Mouse (Mus musculus) embryonic facial prominence, embryonic 11.5 days (tissue): ENCODE measurements around the gene Ap1ar. TPM values are rescaled to one million over a fixed set of nuclear protein-coding genes. Genes with fewer than 3 reads are reported as not detected.

ENCODE experiments used
- ATAC-seq: fragments of 200-750 bp; cut with Nextera tagmentation; replicated peaks from 2 replicates; pipeline ENCODE4 v1.8.0; 2017; ENCODE audit warnings: low read depth; ENCODE audit not compliant: insufficient number of reproducible peaks, low FRiP score, low TSS enrichment
- DNase-seq: peaks from one replicate; pipeline ENCODE4 v3.0.0-alpha.2; 2015; ENCODE audit warnings: low spot score
- H3K27ac ChIP-seq: fragments of 300-500 bp; sonication (generic); replicated peaks from 2 replicates; pipeline ENCODE4 v1.5.1; 2014; ENCODE audit warnings: mild to moderate bottlenecking, low read depth, low read length, control low read depth
- H3K27me3 ChIP-seq: fragments of 300-500 bp; sonication (generic); 2 replicates; pipeline ENCODE4 v1.6.1; 2014; ENCODE audit warnings: mild to moderate bottlenecking, low read length, moderate library complexity, mixed read lengths; ENCODE audit not compliant: control insufficient read depth, insufficient read depth
- H3K36me3 ChIP-seq: fragments of 300-500 bp; sonication (generic); replicated peaks from 2 replicates; pipeline ENCODE4 v1.6.1; 2014; ENCODE audit warnings: low read depth, mild to moderate bottlenecking, low read length, moderate library complexity, mixed read lengths; ENCODE audit not compliant: control insufficient read depth, insufficient read depth
- H3K4me1 ChIP-seq: fragments of 300-500 bp; sonication (generic); 2 replicates; pipeline ENCODE4 v1.6.1; 2014; ENCODE audit warnings: low read length, mixed read lengths; ENCODE audit not compliant: control insufficient read depth, insufficient read depth
- H3K4me2 ChIP-seq: fragments of 300-500 bp; sonication (generic); 2 replicates; pipeline ENCODE4 v1.6.1; 2014; ENCODE audit warnings: low read depth, mild to moderate bottlenecking, control low read depth, low read length, moderate library complexity
- H3K4me3 ChIP-seq: fragments of 300-500 bp; sonication (generic); 2 replicates; pipeline ENCODE4 v1.5.1; 2014; ENCODE audit warnings: low read depth, low read length, control low read depth
- H3K9ac ChIP-seq: fragments of 300-500 bp; sonication (generic); replicated peaks from 2 replicates; pipeline ENCODE4 v1.6.1; 2014; ENCODE audit warnings: mild to moderate bottlenecking, control low read depth, low read length
- H3K9me3 ChIP-seq: fragments of 300-500 bp; sonication (generic); replicated peaks from 2 replicates; pipeline ENCODE4 v1.6.1; 2016; ENCODE audit warnings: mild to moderate bottlenecking, low read length, inconsistent platforms, mixed read lengths; ENCODE audit not compliant: control insufficient read depth
- WGBS: fragments of 180-500 bp; shearing (Covaris S2); extraction: QIAGEN DNeasy Blood & Tissue Kit; methylation state at CpG from one replicate; pipeline ENCODE4 v1.1.7; 2014; 5-methylcytosine and 5-hydroxymethylcytosine counted together
- polyA plus RNA-seq: library from polyadenylated mRNA; unstranded; fragments of >200 nt; fragmentation: Nextera tagmentation; extraction: Ambion mirVana; gene quantifications from 2 replicates; pipeline ENCODE4 v1.2.1, GENCODE M21; 2014

Ap1ar gene
- polyA plus RNA-seq, 1 experiment from 2014 or later: 66.9 TPM

DNA sequence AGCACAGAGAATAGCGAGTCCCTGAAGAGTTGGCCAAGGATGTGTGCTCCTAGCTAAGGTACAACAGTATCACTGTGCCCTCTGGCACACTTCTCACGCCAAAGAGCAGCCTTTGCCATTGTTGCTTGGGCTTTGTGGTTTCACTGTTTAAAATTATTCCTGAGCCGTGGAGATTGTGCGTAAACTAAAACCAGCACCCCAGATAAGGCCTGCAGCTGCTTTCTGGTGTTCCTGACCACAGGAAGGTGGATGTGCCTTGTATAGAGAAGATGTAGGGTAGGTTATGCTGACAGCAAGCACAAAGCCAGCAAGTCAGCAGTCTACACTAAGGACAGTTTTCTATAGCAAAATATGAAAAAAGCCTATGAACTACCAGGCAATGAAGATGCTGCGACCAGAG is 16.1 kb downstream of the Ap1ar start:
- no peak overlapping the region for H3K9ac ChIP-seq
- ATAC-seq (no peak), DNase-seq (no peak)
- no peak overlapping the region for H3K27ac ChIP-seq
- no peaks in the 10 kb centered on the region; the same call in 1 of the 2 replicates for H3K36me3 ChIP-seq
- H3K4me1 ChIP-seq: no peaks in the 10 kb centered on the region
- H3K4me3 ChIP-seq: no peak overlapping the region
- H3K4me2 ChIP-seq: no peak overlapping the region
- no peaks in the 10 kb centered on the region for H3K27me3 ChIP-seq
- 88% methylated on average over 5 of the region's 5 CpGs for WGBS
- H3K9me3 ChIP-seq: no peaks in the 10 kb centered on the region

DNA sequence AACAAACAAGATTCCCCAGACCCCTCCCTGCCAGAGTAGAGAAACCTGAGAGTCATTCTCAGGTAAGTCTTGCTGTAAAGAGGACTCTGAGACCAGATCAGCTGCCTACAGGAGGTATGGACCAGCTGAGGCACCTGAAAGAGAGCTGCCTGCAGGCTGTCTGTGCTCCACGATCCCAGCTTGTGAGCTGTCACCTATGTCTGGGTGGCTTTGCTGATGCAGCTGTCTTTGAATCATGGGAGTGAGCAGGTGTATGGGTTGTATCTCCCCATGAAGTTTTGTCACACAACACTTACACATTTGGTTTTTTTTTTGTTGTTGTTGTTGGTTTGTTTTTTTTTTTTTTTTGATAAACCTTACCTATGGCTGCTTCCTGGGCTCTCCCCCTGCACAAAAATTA is 16.9 kb downstream of the Ap1ar start:
- DNase-seq (no peak), ATAC-seq (no peak)
- H3K9me3 ChIP-seq: no peaks in the 10 kb centered on the region
- 89% methylated on average over 1 of the region's 1 CpGs for WGBS
- no peak overlapping the region for H3K9ac ChIP-seq
- no peaks in the 10 kb centered on the region for H3K4me1 ChIP-seq
- H3K4me3 ChIP-seq: no peak overlapping the region
- no peak overlapping the region for H3K27ac ChIP-seq
- H3K27me3 ChIP-seq: no peaks in the 10 kb centered on the region
- no peaks in the 10 kb centered on the region; the same call in 1 of the 2 replicates for H3K36me3 ChIP-seq
- H3K4me2 ChIP-seq: no peak overlapping the region

DNA sequence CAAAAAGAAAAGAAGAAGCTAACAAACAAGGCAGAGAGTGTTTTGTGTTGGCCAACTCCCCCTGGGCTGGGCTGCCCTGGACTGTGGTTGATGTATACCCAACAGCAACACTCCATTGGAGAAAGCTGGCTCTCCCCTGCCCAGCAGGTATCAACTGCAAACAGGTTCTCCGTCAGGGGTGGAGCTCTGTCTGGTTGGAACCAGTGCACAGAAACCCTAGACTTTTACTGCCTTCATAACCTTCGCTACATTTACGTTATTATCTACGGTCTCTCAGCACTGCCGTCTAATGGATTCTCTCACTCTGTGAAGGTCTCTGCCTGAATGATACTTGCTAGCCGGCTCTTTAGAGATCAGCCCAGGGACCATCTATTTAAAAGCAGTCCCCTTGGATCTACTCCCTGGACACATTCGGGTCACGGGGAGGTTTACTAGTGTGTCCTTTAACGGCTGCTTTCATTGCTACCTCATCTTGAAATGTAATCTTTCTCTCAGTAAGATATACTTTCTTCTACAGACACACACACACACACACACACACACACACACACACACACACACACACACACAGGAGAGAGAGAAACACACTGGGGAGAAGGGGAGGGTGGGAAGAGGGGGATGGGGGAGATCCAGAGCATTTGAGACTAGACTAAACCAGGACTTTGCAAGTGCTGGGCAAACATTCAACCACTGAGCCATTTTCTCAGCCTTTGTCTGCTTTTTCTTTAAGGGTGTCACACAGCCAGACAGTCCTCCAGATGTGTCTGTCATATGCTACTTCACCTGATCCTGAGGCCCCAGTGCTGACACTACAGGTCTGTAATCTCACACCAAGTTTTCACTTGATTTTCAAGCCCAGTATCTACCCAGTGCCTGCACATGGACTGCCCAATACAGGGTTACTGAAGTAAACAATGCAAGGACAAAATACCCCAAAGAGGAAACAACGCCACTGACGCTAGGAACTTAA is 18.3 kb downstream of the Ap1ar start:
- Histone ChIP-seq H3K4me1 (no peaks in the 10 kb centered on the region), H3K27ac (no peak overlapping the region), H3K4me3 (no peak overlapping the region), H3K27me3 (no peaks in the 10 kb centered on the region), H3K9me3 (no peaks in the 10 kb centered on the region), H3K9ac (no peak overlapping the region), H3K4me2 (no peak overlapping the region), H3K36me3 (no peaks in the 10 kb centered on the region; the same call in 1 of the 2 replicates)
- ATAC-seq: no peak
- no peak for DNase-seq
- WGBS: 83% methylated on average over 11 of the region's 11 CpGs

DNA sequence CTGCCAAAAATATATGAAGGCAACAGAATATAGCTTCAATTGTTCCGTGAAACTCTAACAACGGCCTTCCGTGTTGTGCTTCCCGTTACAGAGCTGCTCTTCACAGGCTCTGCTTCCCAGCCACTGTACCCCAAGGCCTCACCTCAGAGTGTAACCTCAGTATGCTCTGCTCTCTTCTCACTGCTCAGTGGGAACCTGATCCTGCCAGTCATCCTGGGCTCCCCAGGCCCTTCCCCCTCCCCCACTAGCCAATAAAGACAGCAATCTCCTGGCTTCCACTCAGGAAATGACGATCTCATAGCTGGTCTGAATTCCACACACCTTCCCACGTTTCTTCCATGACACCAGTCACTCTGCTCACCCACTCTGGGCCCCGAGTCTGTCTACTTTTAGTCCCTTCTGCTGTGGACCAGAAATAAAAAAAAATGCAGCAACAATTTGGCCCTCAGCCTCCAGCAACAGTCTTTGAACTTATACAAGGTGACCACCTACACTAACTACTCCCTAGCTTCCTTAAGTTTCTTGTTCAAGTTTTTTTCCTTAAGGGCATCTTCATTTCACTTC is 20.1 kb downstream of the Ap1ar start:
- WGBS: 65% methylated on average over 7 of the region's 7 CpGs
- peak; percentile 40 for DNase-seq
- Histone ChIP-seq H3K4me1 (no peaks in the 10 kb centered on the region), H3K36me3 (no peaks in the 10 kb centered on the region; the same call in 1 of the 2 replicates), H3K4me3 (no peak overlapping the region), H3K27ac (no peak overlapping the region), H3K4me2 (no peak overlapping the region), H3K9me3 (no peaks in the 10 kb centered on the region), H3K9ac (no peak overlapping the region), H3K27me3 (no peaks in the 10 kb centered on the region)
- no peak for ATAC-seq

DNA sequence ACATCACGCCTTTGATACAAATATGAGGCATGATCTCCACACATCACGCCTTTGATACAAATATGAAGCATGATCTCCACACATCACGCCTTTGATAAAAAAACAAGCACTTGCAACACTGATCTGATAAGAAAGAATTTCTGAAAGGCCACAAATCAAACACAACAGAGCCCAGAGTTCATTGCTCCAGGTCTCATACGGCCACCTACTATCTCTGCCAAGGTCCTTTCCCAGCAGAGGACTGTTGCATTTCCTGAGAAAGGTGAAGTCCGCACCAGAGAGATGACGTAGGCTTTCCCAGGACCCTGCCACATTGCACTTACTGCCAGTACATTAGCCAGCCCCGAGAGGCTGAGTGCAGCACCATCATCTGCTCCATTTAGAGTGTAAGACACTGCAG is 28.2 kb downstream of the Ap1ar start:
- H3K4me2 ChIP-seq: no peak overlapping the region
- 90% methylated on average over 7 of the region's 7 CpGs for WGBS
- no peaks in the 10 kb centered on the region for H3K36me3 ChIP-seq
- H3K27ac ChIP-seq: no peak overlapping the region
- no peaks in the 10 kb centered on the region for H3K27me3 ChIP-seq
- no peaks in the 10 kb centered on the region for H3K4me1 ChIP-seq
- H3K9ac ChIP-seq: no peak overlapping the region
- no peak overlapping the region for H3K4me3 ChIP-seq
- H3K9me3 ChIP-seq: no peaks in the 10 kb centered on the region
- no peak for DNase-seq
- ATAC-seq: no peak

DNA sequence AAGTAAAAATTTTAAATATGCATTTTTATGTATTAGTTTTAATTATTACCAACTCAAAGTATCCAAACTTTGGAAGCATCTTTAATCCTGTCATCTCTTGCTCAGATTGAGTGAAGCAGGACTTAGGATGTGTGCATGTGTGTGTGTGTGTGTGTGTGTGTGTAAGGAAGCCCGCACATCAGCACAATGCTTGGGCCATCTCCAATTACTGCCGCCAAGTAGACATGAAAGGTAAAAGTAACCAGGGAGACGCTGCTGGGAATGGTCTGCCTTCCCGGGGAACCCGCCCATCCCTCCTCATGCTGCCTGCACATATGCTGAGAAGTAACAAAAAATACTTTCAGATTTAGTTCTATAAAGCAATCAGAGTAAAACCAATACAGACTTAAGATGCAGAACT is 29.5 kb downstream of the Ap1ar start:
- Histone ChIP-seq H3K9ac (no peak overlapping the region), H3K4me1 (no peaks in the 10 kb centered on the region), H3K27me3 (no peaks in the 10 kb centered on the region), H3K9me3 (no peaks in the 10 kb centered on the region), H3K27ac (no peak overlapping the region), H3K36me3 (no peaks in the 10 kb centered on the region), H3K4me2 (no peak overlapping the region), H3K4me3 (no peak overlapping the region)
- DNase-seq: no peak
- ATAC-seq: no peak
- 66% methylated on average over 5 of the region's 5 CpGs for WGBS

DNA sequence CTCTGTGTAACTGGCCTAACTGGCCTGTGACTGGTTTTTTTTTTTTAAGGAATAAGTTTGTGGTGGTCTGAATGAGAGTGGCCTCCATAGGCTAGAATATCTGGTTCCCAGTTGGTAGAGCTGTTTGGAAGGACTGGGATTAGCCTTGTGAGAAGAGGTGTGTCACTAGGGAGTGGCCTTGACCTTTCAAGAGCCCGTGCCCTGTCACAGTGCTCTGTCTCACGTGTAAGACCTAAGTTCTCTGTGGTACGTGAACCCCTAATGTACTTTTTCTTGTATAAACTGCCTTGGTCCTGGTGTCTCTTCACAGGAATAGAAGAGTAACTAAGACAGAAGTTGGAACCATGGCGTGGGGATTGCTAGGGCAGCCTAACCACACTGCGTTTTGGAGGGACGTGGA is 31.3 kb downstream of the Ap1ar start:
- no peaks in the 10 kb centered on the region for H3K4me1 ChIP-seq
- ATAC-seq: no peak
- H3K9me3 ChIP-seq: no peaks in the 10 kb centered on the region
- 88% methylated on average over 6 of the region's 6 CpGs for WGBS
- H3K9ac ChIP-seq: no peak overlapping the region
- DNase-seq: no peak
- H3K27me3 ChIP-seq: no peaks in the 10 kb centered on the region
- H3K36me3 ChIP-seq: no peaks in the 10 kb centered on the region
- no peak overlapping the region for H3K4me3 ChIP-seq
- H3K4me2 ChIP-seq: no peak overlapping the region
- H3K27ac ChIP-seq: no peak overlapping the region

DNA sequence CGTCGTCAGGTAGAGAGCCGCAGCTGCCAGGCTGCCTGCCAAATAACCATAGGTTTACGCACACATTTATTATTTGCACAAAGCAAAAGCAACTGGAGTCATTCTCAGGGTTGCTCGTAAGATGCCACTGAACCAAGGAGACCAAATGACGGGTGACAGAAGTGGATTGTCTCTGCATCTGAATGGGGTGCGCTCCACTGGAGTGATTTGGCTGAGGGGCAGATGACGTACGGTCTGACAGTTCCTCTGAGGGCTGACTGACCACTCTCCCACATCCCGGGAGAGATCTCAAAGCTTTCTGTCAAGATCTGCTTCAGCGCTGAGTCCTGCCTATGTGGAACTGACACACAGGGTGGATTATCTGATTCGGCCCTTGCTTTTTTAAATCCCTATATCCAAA is 32.3 kb downstream of the Ap1ar start:
- DNase-seq (no peak), ATAC-seq (no peak)
- Histone ChIP-seq H3K36me3 (no peaks in the 10 kb centered on the region), H3K4me1 (no peaks in the 10 kb centered on the region), H3K4me2 (no peak overlapping the region), H3K27ac (no peak overlapping the region), H3K9ac (no peak overlapping the region), H3K9me3 (no peaks in the 10 kb centered on the region), H3K4me3 (no peak overlapping the region), H3K27me3 (no peaks in the 10 kb centered on the region)
- 89% methylated on average over 12 of the region's 12 CpGs for WGBS
